Mouse (Mus musculus) stomach, embryonic 14.5 days (tissue): ENCODE results near the gene Pxn. TPM values are rescaled to one million over a fixed set of nuclear protein-coding genes. Genes with fewer than 3 reads are reported as not detected.
A peak's percentile ranks its signal among the peaks of the same experiment; 100 is the strongest.

Experiments
- ATAC-seq: fragments of 200-750 bp; cut with Nextera tagmentation; 2 replicates; pipeline ENCODE4 v1.8.0; 2017; ENCODE audit warnings: low read depth, moderate TSS enrichment; ENCODE audit not compliant: insufficient number of reproducible peaks, insufficient read depth, low FRiP score
- H3K27ac ChIP-seq: fragments of 300-500 bp; sonication (generic); 2 replicates; pipeline ENCODE4 v1.5.1; 2014; ENCODE audit warnings: mild to moderate bottlenecking, low read length, moderate library complexity, mixed read lengths
- H3K27me3 ChIP-seq: fragments of 300-500 bp; sonication (generic); 2 replicates; pipeline ENCODE4 v1.6.1; 2014; ENCODE audit warnings: low read length, control low read depth, mixed read lengths; ENCODE audit not compliant: control insufficient read depth, insufficient read depth
- H3K36me3 ChIP-seq: fragments of 300-500 bp; sonication (generic); 2 replicates; pipeline ENCODE4 v1.6.1; 2014; ENCODE audit warnings: mild to moderate bottlenecking, control low read depth, low read length, moderate library complexity, mixed read lengths; ENCODE audit not compliant: control insufficient read depth, insufficient read depth
- H3K4me1 ChIP-seq: fragments of 300-500 bp; sonication (generic); 2 replicates; pipeline ENCODE4 v1.6.1; 2014; ENCODE audit warnings: low read length, control low read depth, mixed read lengths; ENCODE audit not compliant: control insufficient read depth, insufficient read depth
- H3K4me2 ChIP-seq: fragments of 300-500 bp; sonication (generic); replicated peaks from 2 replicates; pipeline ENCODE4 v1.6.1; 2014; ENCODE audit warnings: low read depth, low read length, control low read depth
- H3K4me3 ChIP-seq: fragments of 300-500 bp; sonication (generic); 2 replicates; pipeline ENCODE4 v1.5.1; 2014; ENCODE audit warnings: low read depth, low read length, control low read depth
- H3K9ac ChIP-seq: fragments of 300-500 bp; sonication (generic); replicated peaks from 2 replicates; pipeline ENCODE4 v1.6.1; 2014; ENCODE audit warnings: low read depth, mild to moderate bottlenecking, control low read depth, low read length, moderate library complexity, mixed read lengths
- H3K9me3 ChIP-seq: fragments of 300-500 bp; sonication (generic); 2 replicates; pipeline ENCODE4 v1.6.1; 2016; ENCODE audit warnings: low read depth, low read length, control low read depth; ENCODE audit not compliant: control insufficient read depth
- WGBS: fragments of 180-500 bp; shearing (Covaris S2); extraction: QIAGEN DNeasy Blood & Tissue Kit; methylation state at CpG from one replicate; pipeline ENCODE4 v1.1.7; 2014; 5-methylcytosine and 5-hydroxymethylcytosine counted together
- polyA plus RNA-seq: library from polyadenylated mRNA; unstranded; fragments of >200 nt; fragmentation: Nextera tagmentation; extraction: Ambion mirVana; gene quantifications from 2 replicates; pipeline ENCODE4 v1.2.1, GENCODE M21; 2014

Pxn gene
- polyA plus RNA-seq, 1 experiment from 2014 or later: 15.9 TPM

GRCm38 (mm10) chr5:115474174-115474828, 32.2 kb upstream of the Pxn start:
- Histone ChIP-seq H3K27me3 (no peaks in the 10 kb centered on the region), H3K4me1 (no peaks in the 10 kb centered on the region), H3K9me3 (no peaks in the 10 kb centered on the region), H3K4me3 (no peak overlapping the region), H3K4me2 (no peak overlapping the region), H3K9ac (no peak overlapping the region), H3K27ac (no peak overlapping the region), H3K36me3 (peaks cover under 1% of the 10 kb centered on the region; the same call in 1 of the 2 replicates)
- 61% methylated on average over 22 of the region's 22 CpGs for WGBS
- ATAC-seq: no peak

- Histone ChIP-seq H3K4me3 (peak overlapping the region; percentile 22), H3K4me1 (no peaks in the 10 kb centered on the region), H3K27me3 (no peaks in the 10 kb centered on the region), H3K27ac (no peak overlapping the region), H3K9ac (no peak overlapping the region), H3K4me2 (peak overlapping the region; percentile 49), H3K9me3 (no peaks in the 10 kb centered on the region), H3K36me3 (peaks cover 5% of the 10 kb centered on the region; the same call in 1 of the 2 replicates)
- peak; percentile 84 for ATAC-seq
- 13% methylated on average over 22 of the region's 22 CpGs for WGBS
Observed at GRCm38 (mm10) chr5:115475337-115476106, 31.0 kb upstream of the Pxn start.

- H3K27me3 ChIP-seq: no peaks in the 10 kb centered on the region
- H3K27ac ChIP-seq: no peak overlapping the region
- H3K4me3 ChIP-seq: peak overlapping the region; percentile 22
- H3K9ac ChIP-seq: no peak overlapping the region
- peaks cover 5% of the 10 kb centered on the region; the same call in 1 of the 2 replicates for H3K36me3 ChIP-seq
- H3K4me2 ChIP-seq: peak overlapping the region; percentile 49
- no peaks in the 10 kb centered on the region for H3K4me1 ChIP-seq
- peak; percentile 42; the same call in 1 of the 2 replicates for ATAC-seq
- H3K9me3 ChIP-seq: no peaks in the 10 kb centered on the region
- 30% methylated on average over 12 of the region's 12 CpGs for WGBS
Observed at GRCm38 (mm10) chr5:115476107-115476727, 30.3 kb upstream of the Pxn start.

GRCm38 (mm10) chr5:115479561-115479960, 26.9 kb upstream of the Pxn start:
- 51% methylated on average over 15 of the region's 15 CpGs for WGBS
- ATAC-seq: no peak

GRCm38 (mm10) chr5:115480101-115480500, 26.4 kb upstream of the Pxn start:
- Histone ChIP-seq H3K4me2 (peak overlapping the region; percentile 29; the same call in 1 of the 2 replicates), H3K36me3 (peaks cover 5% of the 10 kb centered on the region; the same call in 1 of the 2 replicates), H3K4me1 (peaks cover 5% of the 10 kb centered on the region; the same call in 1 of the 2 replicates), H3K4me3 (no peak overlapping the region), H3K9me3 (no peaks in the 10 kb centered on the region), H3K9ac (no peak overlapping the region), H3K27ac (no peak overlapping the region), H3K27me3 (no peaks in the 10 kb centered on the region)
- 25% methylated on average over 27 of the region's 27 CpGs for WGBS
- ATAC-seq: no peak

More at GRCm38 (mm10) chr5:115479561-115479960, 26.9 kb upstream of the Pxn start:
- Histone ChIP-seq H3K4me2 (no peak overlapping the region), H3K9me3 (no peaks in the 10 kb centered on the region), H3K4me3 (no peak overlapping the region), H3K36me3 (peaks cover 5% of the 10 kb centered on the region; the same call in 1 of the 2 replicates), H3K27me3 (no peaks in the 10 kb centered on the region), H3K27ac (no peak overlapping the region), H3K9ac (no peak overlapping the region), H3K4me1 (peaks cover 2% of the 10 kb centered on the region; the same call in 1 of the 2 replicates)

GRCm38 (mm10) chr5:115482390-115483265, 23.8 kb upstream of the Pxn start:
- 45% methylated on average over 38 of the region's 38 CpGs for WGBS
- Histone ChIP-seq H3K27me3 (no peaks in the 10 kb centered on the region), H3K27ac (no peak overlapping the region), H3K9ac (no peak overlapping the region), H3K4me3 (no peak overlapping the region), H3K9me3 (no peaks in the 10 kb centered on the region), H3K4me1 (peaks cover 5% of the 10 kb centered on the region; the same call in 1 of the 2 replicates), H3K4me2 (0 out of 2 replicates have a peak overlapping the region, but pooled peaks have one; percentile 10), H3K36me3 (peaks cover 5% of the 10 kb centered on the region; the same call in 1 of the 2 replicates)
- ATAC-seq: no peak

GRCm38 (mm10) chr5:115483385-115483784, 23.1 kb upstream of the Pxn start:
- ATAC-seq: no peak
- H3K27me3 ChIP-seq: no peaks in the 10 kb centered on the region
- H3K27ac ChIP-seq: no peak overlapping the region
- H3K9me3 ChIP-seq: no peaks in the 10 kb centered on the region
- peaks cover 5% of the 10 kb centered on the region; the same call in 1 of the 2 replicates for H3K36me3 ChIP-seq
- no peak overlapping the region for H3K4me3 ChIP-seq
- 44% methylated on average over 6 of the region's 6 CpGs for WGBS
- H3K4me1 ChIP-seq: peaks cover 5% of the 10 kb centered on the region; the same call in 1 of the 2 replicates
- no peak overlapping the region for H3K9ac ChIP-seq
- 0 out of 2 replicates have a peak overlapping the region, but pooled peaks have one; percentile 62 for H3K4me2 ChIP-seq
